Mouse (Mus musculus): ENCODE data around the gene Aak1. TPM values are rescaled to one million over a fixed set of nuclear protein-coding genes. Genes with fewer than 3 reads are reported as not detected.
"Not testable (repeated sequence)": the region's sequence is repeated elsewhere in the genome, so short reads cannot be mapped to it uniquely, and the experiment has no call there.

Aak1 gene
- total RNA-seq, 1 experiment from 2014 or later, result 12.2 TPM

DNA sequence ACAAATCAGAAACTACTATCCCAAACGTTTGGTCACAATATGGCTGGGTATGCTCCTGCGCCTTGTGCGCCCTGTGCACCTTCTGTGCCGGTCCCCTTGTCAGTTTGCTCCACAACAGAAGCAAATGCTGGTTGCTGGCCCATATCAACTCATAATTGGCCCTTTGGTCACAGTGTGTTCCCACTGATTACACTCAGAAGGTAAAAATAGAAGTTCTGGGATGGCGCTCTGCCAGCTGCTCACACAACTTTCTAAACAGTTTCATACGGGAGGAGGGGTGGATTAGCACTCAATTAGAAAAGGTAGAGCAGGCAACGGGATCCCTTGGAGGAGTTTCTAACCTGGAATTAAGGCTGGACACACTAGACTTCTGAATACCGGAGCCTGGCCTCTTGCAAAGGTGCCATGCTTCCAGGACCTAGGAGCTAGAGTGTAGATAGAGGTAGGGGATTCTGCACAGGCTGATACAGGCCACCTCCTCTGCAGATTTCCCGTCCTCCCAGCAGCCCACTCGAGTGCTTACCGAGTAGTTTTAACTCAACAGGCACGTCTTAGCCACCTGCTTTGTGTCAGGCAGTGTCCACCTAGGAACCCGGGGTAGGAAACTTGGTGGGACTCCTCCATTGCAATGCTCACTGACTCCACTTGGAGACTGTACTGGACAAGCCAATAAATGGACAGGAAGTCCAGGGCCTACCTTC lies 16.4 kb upstream of the Aak1 start:
- peak; percentile 91 for ATAC-seq (replicated peaks; ENCODE audit: low read depth, poor library complexity, severe bottlenecking)

DNA sequence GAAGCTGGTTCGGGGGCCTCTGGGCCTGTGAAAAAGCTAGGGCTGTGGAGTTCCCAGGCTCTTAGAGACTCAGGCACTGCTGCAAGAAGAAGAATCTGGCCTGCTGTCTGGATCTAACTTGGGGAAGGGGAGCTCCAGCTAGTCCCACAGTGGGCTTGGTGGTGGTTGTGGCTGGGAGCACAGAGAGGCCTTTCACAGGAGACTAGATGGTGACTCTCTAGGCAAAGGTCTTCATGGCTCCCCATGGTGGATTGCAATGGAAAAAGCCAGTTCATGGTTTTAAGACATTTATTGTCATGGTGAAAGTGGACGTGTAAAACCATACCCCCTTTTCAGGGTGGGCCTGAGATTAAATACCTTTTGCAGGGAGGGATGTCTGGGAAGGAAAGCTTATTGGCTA lies 10.2 kb upstream of the Aak1 start:
- no peak for ATAC-seq (replicated peaks; ENCODE audit: low read depth, poor library complexity, severe bottlenecking)

DNA sequence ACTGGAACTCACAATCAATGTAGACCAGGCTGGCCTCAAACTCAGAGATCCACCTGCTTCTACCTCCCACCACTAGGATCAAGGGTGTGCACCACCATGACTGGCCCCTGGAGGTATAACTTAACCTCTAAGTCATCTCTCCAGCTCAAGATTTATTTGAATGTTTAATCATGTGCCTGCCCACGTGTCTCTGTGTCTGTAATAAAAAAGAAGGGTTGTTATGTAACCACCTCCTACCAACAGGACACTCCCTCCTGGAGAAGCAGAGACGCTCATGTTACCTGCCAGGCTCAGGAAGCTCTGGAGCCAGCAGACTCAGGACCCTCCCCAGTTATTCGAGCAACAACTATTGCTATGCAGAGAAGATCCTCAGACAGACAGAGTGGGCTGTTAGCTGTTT lies 7.4 kb upstream of the Aak1 start:
- ATAC-seq (replicated peaks; ENCODE audit: low read depth, poor library complexity, severe bottlenecking), result no peak

DNA sequence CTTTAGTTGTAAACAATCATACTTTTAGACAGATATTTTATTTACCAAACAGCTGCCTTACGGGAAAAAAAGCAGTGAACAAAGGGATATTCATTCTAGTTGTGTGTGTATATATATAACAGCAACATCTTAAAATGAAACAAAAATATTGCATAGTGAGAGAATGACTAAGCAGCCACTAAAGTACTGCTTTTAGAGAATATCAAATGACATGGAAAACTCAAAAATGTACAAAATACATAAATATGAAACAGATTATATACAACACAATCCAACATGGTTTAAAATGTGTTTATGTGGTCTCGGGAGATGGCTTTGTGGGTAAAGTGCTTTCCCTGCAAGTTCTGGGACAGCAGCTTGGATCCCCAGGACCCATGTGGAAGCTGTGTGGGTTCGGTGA lies 5.7 kb upstream of the Aak1 start:
- ATAC-seq (replicated peaks; ENCODE audit: low read depth, poor library complexity, severe bottlenecking), result no peak

DNA sequence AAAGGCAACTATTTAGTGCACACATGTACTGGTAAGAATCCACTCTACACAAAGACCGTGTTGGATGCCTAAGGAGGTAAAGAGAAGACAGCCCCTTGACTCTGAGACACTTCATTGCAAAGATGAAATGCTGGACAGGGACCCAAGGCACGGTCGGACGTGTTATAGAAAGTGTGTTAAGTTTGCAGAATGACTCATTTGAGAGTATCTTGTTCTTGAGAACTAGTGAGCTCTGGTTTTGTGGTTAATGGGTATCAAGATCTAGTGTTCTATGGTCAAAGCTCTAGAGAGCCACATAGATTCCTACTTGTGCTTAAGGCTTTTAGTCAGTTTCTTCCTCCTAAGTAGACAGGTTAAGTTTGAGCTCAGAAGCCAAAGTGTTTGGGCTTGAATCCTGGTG lies 2.9 kb upstream of the Aak1 start:
- ATAC-seq (replicated peaks; ENCODE audit: low read depth, poor library complexity, severe bottlenecking), result no peak

DNA sequence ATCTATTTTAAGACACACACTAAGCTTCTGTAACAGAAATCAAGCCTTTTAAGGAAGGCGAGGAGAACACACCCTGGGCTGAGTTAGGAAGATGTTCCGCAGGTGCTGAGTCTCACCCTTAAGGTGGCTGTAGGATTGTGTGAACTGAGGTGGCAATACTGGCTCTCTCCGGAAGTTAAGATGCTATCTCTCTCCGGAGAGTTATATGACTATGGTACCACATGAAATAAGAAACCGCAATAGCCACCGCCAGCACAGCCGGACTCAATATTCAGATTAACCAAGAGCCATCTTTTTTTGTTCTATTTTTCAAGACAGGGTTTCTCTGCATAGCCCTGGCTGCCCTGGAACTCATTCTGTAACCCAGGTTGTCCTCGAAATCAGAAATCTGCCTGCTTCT lies 1.5 kb upstream of the Aak1 start:
- no peak for ATAC-seq (replicated peaks; ENCODE audit: low read depth, poor library complexity, severe bottlenecking)

DNA sequence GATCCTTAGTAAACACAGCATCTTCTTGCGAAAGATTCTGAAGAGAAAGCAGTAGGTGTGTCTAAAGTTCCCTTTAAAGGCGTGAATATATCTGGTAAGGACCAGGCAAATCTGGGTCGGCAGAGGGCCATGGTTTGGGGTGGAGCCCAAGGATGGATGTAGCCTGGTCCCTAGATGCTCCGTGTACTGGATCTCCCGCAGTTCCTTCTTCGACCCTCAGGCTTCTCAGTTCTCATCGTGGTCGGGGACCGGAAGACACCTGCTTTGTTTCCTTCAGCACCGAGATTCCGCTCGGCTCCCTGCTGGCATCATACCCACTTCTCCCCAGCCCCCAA lies 770 bp upstream of the Aak1 start:
- peak; percentile 41 for ATAC-seq (replicated peaks; ENCODE audit: low read depth, poor library complexity, severe bottlenecking)

DNA sequence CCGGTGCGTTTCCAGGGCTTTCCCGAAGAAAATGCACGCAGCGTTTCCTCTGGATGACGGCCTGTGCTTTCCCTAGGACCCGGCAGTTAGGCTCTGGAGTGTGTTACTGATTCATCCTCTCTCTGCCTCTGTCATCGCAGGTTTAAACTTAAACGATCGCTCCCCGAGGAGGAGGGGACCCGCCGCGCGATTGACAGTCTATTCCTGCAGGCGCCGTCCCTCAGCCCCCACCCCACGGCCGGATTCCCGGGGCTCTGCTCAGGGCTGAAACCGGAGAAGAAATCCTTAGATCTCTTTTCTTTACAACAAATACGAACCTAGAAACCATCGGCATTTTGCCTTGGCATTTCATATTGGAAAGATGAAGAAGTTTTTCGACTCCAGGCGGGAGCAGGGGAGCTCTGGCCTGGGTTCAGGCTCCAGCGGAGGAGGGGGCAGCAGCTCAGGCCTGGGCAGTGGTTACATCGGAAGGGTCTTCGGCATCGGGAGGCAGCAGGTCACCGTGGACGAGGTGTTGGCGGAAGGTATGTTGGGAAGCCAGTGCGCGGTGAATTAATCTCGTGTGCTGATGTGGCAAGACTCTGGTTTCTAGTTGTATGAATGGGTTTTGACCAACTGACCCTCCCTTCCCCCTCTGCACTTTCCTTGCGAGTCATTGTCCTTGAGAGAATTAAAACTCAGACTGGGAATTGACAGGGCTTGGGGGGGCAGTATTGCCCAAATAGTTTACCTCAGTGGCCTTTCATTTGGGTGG lies 552 bp downstream of the Aak1 start:
- no peak for ATAC-seq (replicated peaks; ENCODE audit: low read depth, poor library complexity, severe bottlenecking)

DNA sequence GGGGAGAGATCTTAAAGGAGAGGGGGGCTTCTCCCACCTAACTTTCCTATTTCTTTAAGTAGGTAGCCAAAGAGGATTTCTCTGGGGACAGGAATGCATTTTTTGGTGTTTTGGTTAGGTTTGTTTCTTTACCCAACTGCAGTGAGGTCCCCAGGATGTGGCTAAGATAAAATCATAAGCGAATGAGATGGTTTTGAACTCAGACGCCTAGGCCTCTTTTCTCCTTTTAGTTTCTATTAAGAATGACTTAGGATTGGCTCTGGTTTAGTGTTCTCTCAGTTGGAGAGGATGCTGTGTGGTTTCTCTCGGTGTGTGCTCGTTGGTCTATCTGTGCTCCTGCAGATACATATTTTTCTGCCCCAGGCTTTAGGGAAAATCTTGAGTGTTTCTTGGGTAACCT lies 1.3 kb downstream of the Aak1 start:
- ATAC-seq (replicated peaks; ENCODE audit: low read depth, poor library complexity, severe bottlenecking), result no peak

DNA sequence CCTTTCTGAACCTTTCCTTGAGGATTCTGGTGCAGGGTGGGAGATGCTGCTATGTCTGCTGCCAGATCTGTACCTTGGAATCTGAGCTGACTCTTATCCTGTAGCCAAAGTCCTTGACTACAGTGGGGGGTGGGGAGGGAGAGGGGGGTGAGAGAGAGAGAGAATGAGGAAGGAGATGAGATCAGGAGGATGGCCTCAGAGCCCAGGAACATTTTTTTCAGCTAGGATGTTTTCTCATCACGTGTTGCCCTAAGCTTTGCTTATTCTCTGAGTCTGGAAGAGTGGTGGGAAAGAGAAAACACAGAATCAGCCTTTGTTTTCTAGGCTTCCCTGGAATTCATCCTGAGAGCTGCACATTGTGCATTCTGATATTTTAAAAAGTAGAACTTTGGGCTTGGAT lies 2.2 kb downstream of the Aak1 start:
- no peak for ATAC-seq (replicated peaks; ENCODE audit: low read depth, poor library complexity, severe bottlenecking)

DNA sequence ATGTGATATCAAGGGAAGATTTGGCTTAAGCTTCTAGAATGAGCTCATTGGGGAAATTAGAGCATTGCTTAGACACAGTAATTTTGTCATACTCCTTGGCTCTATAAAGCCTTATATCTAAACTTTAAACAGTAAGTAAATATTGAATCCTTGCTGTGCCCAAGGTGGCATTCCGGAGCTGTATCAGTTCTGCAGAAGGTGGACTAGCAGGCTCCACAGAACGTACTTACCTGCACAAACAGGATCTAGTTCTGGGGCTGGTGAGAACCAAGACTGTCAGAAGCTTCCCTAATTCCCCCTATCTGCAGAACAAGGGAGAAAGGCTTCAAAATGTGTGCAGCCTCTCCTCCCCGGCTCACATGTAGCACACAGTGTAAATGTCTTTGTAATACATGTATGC lies 4.6 kb downstream of the Aak1 start:
- ATAC-seq (replicated peaks; ENCODE audit: low read depth, poor library complexity, severe bottlenecking), result no peak

DNA sequence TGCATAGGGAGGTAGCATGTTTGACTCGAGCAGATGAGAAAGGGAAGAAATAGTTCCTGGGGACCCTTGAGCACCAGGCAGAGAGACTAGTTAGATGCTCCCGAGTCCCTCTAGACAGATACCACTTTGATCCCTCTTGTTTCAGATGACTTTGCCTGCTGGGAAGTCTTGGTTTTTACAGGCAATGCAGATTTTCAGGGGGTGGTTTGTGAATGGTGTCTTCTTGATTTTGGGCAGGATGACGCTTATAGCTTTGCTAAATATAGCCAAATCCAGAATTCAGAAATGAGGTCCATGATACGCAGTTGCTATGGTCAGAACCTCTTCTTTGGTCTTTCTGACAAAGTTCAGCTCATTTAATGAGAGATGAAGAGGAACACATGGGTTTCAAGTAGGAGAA lies 5.6 kb downstream of the Aak1 start:
- ATAC-seq (replicated peaks; ENCODE audit: low read depth, poor library complexity, severe bottlenecking), result no peak

DNA sequence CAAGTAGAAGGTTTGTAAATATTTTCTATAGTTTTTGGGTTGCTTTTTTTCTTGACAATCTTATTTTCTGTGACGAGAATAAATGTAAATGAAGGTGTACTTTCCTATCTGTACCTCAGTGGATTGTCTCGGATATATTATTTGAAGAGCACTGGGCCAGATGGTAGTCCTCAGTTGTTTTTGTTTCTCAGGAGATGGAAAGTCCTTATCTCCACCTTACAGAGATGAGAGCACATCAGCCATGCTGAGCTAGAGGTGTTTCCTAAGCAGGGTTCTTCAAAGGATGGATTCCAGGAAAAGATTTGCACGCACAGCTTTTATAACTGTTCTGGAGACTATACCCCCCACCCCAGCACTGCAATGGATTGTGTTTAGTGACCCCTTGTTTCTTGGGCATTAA lies 9.3 kb downstream of the Aak1 start:
- no peak for ATAC-seq (replicated peaks; ENCODE audit: low read depth, poor library complexity, severe bottlenecking)

DNA sequence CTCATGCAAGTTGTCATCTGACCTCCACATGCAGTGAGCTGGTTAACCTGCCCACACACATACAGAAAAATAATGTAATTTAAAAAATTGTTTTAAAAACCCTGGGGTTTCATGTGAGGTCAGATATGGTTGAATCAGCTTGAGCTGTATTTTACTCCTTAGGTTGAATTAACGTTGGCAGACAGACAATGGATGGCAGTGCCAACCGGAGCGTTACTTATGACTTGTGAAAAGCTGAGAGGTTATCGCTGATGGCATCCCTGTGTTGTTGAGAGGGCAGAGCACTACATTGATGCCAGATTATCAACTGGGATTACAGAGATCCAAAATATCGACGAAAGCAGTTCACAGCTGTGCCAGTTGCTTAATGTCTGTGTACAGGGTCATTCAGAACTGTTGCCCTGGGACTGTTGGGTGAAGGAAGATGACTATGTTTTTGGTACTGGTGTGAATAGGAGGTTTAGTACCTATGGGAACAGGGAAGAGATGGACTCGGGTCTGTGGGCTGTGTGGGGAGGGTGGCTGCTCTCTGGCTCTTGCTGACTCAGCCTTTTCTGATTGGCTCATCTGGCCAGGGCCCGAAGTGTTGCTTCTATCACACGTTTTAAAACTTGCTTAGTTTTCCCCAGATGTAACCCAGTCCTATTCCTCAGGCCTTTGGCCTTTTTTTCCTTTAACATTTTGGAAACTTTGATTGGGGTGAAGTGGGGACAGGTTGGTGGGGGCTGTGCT lies 11.6 kb downstream of the Aak1 start:
- ATAC-seq (replicated peaks; ENCODE audit: low read depth, poor library complexity, severe bottlenecking), result no peak

DNA sequence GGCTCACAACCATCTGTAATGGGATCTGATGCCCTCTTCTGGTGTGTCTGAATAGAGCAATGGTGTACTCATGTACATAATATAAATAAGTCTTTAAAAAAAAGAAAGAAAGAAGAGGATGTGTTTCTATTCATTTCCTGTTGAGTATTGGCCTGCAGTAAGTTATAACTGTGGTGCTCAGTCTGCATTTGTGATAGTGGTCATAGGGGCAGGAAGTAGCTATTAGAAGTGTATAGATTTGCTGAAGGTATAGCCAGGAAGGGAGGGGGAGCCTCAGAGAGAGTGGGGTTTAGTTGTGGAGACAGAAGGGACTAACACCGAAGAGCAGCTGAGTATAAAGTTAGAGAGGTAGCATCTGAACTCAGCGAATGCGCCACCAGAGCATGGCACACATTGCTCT lies 15.0 kb downstream of the Aak1 start:
- ATAC-seq (replicated peaks; ENCODE audit: low read depth, poor library complexity, severe bottlenecking), result no peak

DNA sequence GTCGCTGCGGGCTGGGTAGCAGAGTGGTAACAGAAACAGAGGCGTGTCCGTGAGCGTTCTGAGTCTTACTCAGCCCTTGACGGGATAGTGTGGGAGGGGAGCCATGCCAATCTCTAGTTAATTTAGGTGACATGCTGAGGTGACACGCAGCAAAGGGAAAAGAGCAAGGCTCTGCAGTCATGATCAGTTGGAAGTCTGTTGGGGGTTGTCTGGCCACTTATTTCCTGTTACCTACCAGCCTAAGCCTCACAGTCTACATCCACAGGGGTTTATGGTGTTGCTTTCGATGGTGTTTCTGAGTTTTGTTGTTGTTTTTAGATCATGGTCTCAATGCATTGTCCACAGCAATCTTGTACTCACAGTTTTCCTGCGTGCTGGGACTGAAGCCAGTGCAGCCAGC lies 21.0 kb downstream of the Aak1 start:
- ATAC-seq (replicated peaks; ENCODE audit: low read depth, poor library complexity, severe bottlenecking), result no peak

DNA sequence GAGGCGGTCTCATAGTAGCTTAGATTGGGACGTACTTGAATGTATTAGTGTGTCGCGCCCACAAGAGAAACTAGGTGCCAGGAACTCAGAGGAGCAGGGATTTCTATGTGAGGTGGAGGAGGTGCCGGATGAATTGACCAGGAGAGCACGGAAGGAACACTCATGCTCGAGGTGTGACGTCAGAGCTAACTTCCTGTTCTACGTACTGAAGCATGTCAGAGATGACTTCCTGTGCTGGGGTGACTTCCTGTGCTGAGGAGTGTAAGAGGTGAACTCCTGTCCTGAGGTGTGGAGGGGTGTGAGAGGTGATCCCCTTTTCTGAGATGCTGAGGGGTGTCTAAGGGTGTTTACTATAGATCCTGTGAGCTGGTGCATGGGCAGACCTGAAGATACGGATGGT lies 22.5 kb downstream of the Aak1 start:
- no peak for ATAC-seq (replicated peaks; ENCODE audit: low read depth, poor library complexity, severe bottlenecking)

DNA sequence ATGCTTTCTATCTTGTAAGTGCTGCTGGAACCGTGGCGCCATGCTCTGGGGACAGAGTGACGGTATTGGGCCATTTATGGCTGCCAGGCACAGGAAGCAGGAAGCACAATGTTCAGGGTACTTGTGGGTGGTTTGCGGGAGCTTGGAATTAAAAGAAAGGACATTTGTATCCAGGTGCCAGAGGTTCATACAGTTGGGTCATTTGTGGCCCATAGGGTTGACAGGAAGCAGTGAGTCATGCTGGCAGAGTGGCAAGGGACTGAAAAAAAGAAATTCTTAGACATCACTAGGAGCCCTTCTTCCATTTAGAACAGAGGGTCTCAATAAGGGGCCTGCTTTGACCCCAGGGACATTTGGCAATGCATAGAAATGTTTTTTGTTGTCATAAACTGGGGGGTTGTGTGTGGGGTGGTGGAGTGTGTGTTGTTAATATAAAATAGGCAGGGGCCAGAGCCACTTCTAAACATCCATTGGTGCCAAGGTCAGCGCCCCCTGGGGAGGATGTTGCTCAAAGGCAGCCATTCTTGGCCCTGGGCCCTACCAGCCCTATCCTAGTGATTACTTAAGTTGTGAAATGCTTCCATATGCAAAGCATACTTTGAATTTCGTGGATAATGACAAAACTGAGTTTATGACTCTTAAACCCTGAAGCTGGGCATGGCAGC lies 25.5 kb downstream of the Aak1 start:
- no peak for ATAC-seq (replicated peaks; ENCODE audit: low read depth, poor library complexity, severe bottlenecking)

DNA sequence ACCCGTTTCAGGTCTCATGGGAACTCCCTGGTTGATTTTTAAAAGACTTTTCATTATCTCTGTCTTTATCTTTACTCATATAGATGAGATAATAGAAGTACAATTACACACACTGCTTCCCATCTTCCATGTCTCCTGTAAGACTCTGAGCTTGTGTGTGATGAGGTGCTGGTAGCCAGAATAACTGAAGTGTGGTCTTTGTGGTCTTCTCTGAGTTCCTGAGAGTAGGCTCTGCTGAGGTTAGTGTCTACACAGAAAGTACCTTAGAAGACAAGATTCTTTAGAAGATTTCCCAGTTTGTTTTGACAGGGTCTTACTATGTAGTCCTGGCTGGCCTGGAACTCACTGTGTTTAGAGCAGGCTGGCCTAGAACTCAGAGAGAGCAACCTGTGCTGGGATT lies 27.1 kb downstream of the Aak1 start:
- ATAC-seq (replicated peaks; ENCODE audit: low read depth, poor library complexity, severe bottlenecking), result no peak

DNA sequence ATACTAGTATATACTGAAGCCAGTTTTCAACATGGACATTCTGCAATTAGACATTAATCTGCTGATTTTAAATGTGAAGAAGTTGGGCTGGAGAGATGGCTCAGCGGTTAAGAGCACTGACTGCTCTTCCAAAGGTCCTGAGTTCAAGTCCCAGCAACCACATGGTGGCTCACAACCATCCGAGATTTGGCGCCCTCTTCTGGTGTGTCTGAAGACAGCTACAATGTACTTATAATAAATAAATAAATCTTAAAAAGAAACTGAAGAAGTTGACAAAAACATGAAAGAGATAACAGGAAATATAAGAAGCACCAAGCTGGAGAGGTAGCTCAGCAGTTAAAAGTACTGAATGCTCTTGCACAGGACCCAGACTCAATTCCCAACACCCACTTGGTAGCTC lies 29.3 kb downstream of the Aak1 start:
- ATAC-seq (replicated peaks; ENCODE audit: low read depth, poor library complexity, severe bottlenecking), result not testable (repeated sequence)

DNA sequence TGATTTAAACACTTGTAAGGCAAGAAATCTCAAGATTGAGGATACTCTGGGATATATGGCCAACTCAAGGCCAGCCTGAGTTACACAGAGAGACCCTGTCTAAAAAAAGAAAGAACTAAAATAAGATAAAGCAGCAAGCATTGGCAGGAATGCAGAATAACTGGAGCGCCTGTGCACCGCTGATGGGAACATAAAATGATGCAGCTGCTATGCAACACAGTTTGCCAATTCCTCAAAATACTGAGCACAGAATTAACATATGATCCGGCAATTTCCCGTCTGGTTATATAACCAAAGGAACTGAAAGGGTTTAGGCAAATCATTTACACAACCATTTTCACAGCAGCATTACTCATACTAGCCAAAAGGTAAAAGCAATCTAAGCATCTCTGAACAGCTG lies 30.0 kb downstream of the Aak1 start:
- ATAC-seq (replicated peaks; ENCODE audit: low read depth, poor library complexity, severe bottlenecking), result no peak

Data from common myeloid progenitor, adult 5-6 weeks (primary cell).